Mouse (Mus musculus): ENCODE measurements around the gene Nucb1.
A peak's percentile ranks its signal among the peaks of the same experiment; 100 is the strongest.
"Not testable (repeated sequence)": the region's sequence is repeated elsewhere in the genome, so short reads cannot be mapped to it uniquely, and the experiment has no call there.

Nucb1 gene

GRCm38 (mm10) chr7:45509912-45510787 is at the start of gene Nucb1:
Nucb1 (minus strand) TSS chr7:45510406.
- peak; percentile 88 to 92 for DNase-seq (ENCODE audit: low spot score in 2 of 2)

- no peak for DNase-seq (ENCODE audit: low spot score in 2 of 2)
These were observed 48.7 kb upstream of the Nucb1 start for GRCm38 (mm10) chr7:45558907-45559306.

GRCm38 (mm10) chr7:45555787-45556186 is 45.6 kb upstream of the Nucb1 start:
- DNase-seq (ENCODE audit: low spot score in 2 of 2) = peak; percentile 74

GRCm38 (mm10) chr7:45554744-45555143 is 44.5 kb upstream of the Nucb1 start, which contains the start of gene Hsd17b14:
Hsd17b14 (plus strand) TSS chr7:45554893.
- no peak for DNase-seq (ENCODE audit: low spot score in 2 of 2)

- no peak for DNase-seq (ENCODE audit: low spot score in 2 of 2)
These were observed 43.8 kb upstream of the Nucb1 start for GRCm38 (mm10) chr7:45553990-45554389.

GRCm38 (mm10) chr7:45553519-45553918 is 43.3 kb upstream of the Nucb1 start:
- DNase-seq (ENCODE audit: low spot score in 2 of 2) = no peak

- no peak for DNase-seq (ENCODE audit: low spot score in 2 of 2)
These were observed 41.3 kb upstream of the Nucb1 start for GRCm38 (mm10) chr7:45551512-45551883.

- no peak for DNase-seq (ENCODE audit: low spot score in 2 of 2)
These were observed 40.8 kb upstream of the Nucb1 start for GRCm38 (mm10) chr7:45550821-45551511.

GRCm38 (mm10) chr7:45549641-45550436 is 39.6 kb upstream of the Nucb1 start:
- DNase-seq (ENCODE audit: low spot score in 2 of 2) = no peak

- DNase-seq (ENCODE audit: low spot score in 2 of 2) = no peak
These were observed 34.3 kb upstream of the Nucb1 start for GRCm38 (mm10) chr7:45544525-45544924.

- no peak for DNase-seq (ENCODE audit: low spot score in 2 of 2)
These were observed 30.0 kb upstream of the Nucb1 start for GRCm38 (mm10) chr7:45540213-45540612.

- DNase-seq (ENCODE audit: low spot score in 2 of 2) = no peak
These were observed 28.9 kb upstream of the Nucb1 start for GRCm38 (mm10) chr7:45539095-45539494.

GRCm38 (mm10) chr7:45538163-45539041 is 28.2 kb upstream of the Nucb1 start:
- DNase-seq (ENCODE audit: low spot score in 2 of 2) = peak in 1 of 2 experiments; percentile 66

- no peak for DNase-seq (ENCODE audit: low spot score in 2 of 2)
These were observed 27.4 kb upstream of the Nucb1 start for GRCm38 (mm10) chr7:45537602-45538001.

GRCm38 (mm10) chr7:45535676-45536075 is 25.5 kb upstream of the Nucb1 start:
- DNase-seq (ENCODE audit: low spot score in 2 of 2) = no peak

- DNase-seq (ENCODE audit: low spot score in 2 of 2) = no peak
These were observed 20.4 kb upstream of the Nucb1 start for GRCm38 (mm10) chr7:45530643-45531042.

- DNase-seq (ENCODE audit: low spot score in 2 of 2) = no peak
These were observed 19.3 kb upstream of the Nucb1 start for GRCm38 (mm10) chr7:45529461-45529860.

GRCm38 (mm10) chr7:45527169-45527568 is 17.0 kb upstream of the Nucb1 start:
- DNase-seq (ENCODE audit: low spot score in 2 of 2) = not testable (repeated sequence)

GRCm38 (mm10) chr7:45526474-45527120 is 16.4 kb upstream of the Nucb1 start:
- no peak for DNase-seq (ENCODE audit: low spot score in 2 of 2)

- peak; percentile 96 to 97 for DNase-seq (ENCODE audit: low spot score in 2 of 2)
These were observed 15.7 kb upstream of the Nucb1 start, which contains the start of the genes Ppp1r15a and Plekha4 for GRCm38 (mm10) chr7:45525809-45526473. Ppp1r15a (minus strand) TSS chr7:45526268. Plekha4 (plus strand) TSS chr7:45526330.

Measured in frontal cortex, postnatal 36 days (tissue).